Mouse (Mus musculus): ENCODE data around the gene Icam5. TPM values are rescaled to one million over a fixed set of nuclear protein-coding genes. Genes with fewer than 3 reads are reported as not detected.
A peak's percentile ranks its signal among the peaks of the same experiment; 100 is the strongest.
"Not testable (repeated sequence)": the region's sequence is repeated elsewhere in the genome, so short reads cannot be mapped to it uniquely, and the experiment has no call there.

The Icam5 gene
- polyA plus RNA-seq, 1 experiment: 0.34 TPM

GRCm38 (mm10) chr9:21043563-21043962 lies 11.7 kb downstream of the Icam5 start:
- TF ChIP-seq POLR2A (IDR thresholded peaks at IDR 0.05; ENCODE audit: low read depth, low read length) (no peak), CTCF (conservative IDR thresholded peaks at IDR 0.05; ENCODE audit: insufficient read depth, insufficient read length, low read depth, low read length) (no peak)
- no peak overlapping the region for H3K4me3 ChIP-seq (ENCODE audit: insufficient read depth, low read depth, low read length)
- no peaks in the 10 kb centered on the region for H3K27me3 ChIP-seq (replicated peaks; ENCODE audit: control insufficient read depth, insufficient read depth, low read length)
- 92% methylated on average over 4 of the region's 4 CpGs for WGBS
- DNase-seq: no peak
- H3K27ac ChIP-seq (ENCODE audit: insufficient read depth, low read depth, low read length): no peak overlapping the region
- H3K36me3 ChIP-seq (ENCODE audit: control insufficient read depth, insufficient read depth, low read length): no peaks in the 10 kb centered on the region
- H3K4me1 ChIP-seq (ENCODE audit: control insufficient read depth, insufficient read depth, low read length): no peaks in the 10 kb centered on the region

- not testable (repeated sequence) for H3K27ac ChIP-seq (ENCODE audit: insufficient read depth, low read depth, low read length); H3K36me3 ChIP-seq (ENCODE audit: control insufficient read depth, insufficient read depth, low read length); DNase-seq; H3K27me3 ChIP-seq (replicated peaks; ENCODE audit: control insufficient read depth, insufficient read depth, low read length); H3K4me3 ChIP-seq (ENCODE audit: insufficient read depth, low read depth, low read length); H3K4me1 ChIP-seq (ENCODE audit: control insufficient read depth, insufficient read depth, low read length)
- 74% methylated on average over 1 of the region's 1 CpGs for WGBS
These were observed 12.9 kb downstream of the Icam5 start for GRCm38 (mm10) chr9:21044785-21045184.

GRCm38 (mm10) chr9:21045235-21045634 lies 13.4 kb downstream of the Icam5 start:
- Histone ChIP-seq H3K27me3 (replicated peaks; ENCODE audit: control insufficient read depth, insufficient read depth, low read length) (no peaks in the 10 kb centered on the region), H3K36me3 (ENCODE audit: control insufficient read depth, insufficient read depth, low read length) (no peaks in the 10 kb centered on the region), H3K4me3 (ENCODE audit: insufficient read depth, low read depth, low read length) (no peak overlapping the region), H3K4me1 (ENCODE audit: control insufficient read depth, insufficient read depth, low read length) (no peaks in the 10 kb centered on the region), H3K27ac (ENCODE audit: insufficient read depth, low read depth, low read length) (no peak overlapping the region)
- no peak for TF ChIP-seq CTCF (conservative IDR thresholded peaks at IDR 0.05; ENCODE audit: insufficient read depth, insufficient read length, low read depth, low read length)
- TF ChIP-seq POLR2A (IDR thresholded peaks at IDR 0.05; ENCODE audit: low read depth, low read length): no peak
- 78% methylated on average over 3 of the region's 3 CpGs for WGBS
- no peak for DNase-seq

- no peaks in the 10 kb centered on the region for H3K27me3 ChIP-seq (replicated peaks; ENCODE audit: control insufficient read depth, insufficient read depth, low read length)
- no peak overlapping the region for H3K4me3 ChIP-seq (ENCODE audit: insufficient read depth, low read depth, low read length)
- H3K4me1 ChIP-seq (ENCODE audit: control insufficient read depth, insufficient read depth, low read length): no peaks in the 10 kb centered on the region
- no peak overlapping the region for H3K27ac ChIP-seq (ENCODE audit: insufficient read depth, low read depth, low read length)
- WGBS: 75% methylated on average over 10 of the region's 10 CpGs
- TF ChIP-seq POLR2A (IDR thresholded peaks at IDR 0.05; ENCODE audit: low read depth, low read length) (no peak), CTCF (conservative IDR thresholded peaks at IDR 0.05; ENCODE audit: insufficient read depth, insufficient read length, low read depth, low read length) (no peak)
- no peak for DNase-seq
- H3K36me3 ChIP-seq (ENCODE audit: control insufficient read depth, insufficient read depth, low read length): no peaks in the 10 kb centered on the region
These were observed 19.7 kb downstream of the Icam5 start for GRCm38 (mm10) chr9:21051578-21051977.

DNA sequence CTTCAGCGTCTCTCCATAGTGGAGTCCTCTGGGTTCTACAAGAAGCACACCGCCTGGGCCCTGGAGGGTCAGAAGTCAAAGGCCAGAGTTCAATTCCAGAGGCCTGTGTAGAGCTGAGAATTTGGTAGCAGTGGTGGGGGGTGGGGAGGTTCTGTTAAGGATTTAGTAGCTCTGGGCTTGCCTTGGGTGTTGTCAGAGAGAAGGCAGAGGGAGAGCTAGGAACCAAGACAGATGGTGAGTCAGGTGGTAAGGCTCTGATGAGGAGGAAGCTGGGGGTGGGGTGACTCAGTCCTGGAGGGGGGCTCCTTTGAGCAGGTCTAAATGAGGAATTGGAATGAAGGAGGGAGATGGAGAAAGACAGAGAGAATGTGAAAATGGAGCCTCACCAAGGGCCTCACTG lies 31.1 kb downstream of the Icam5 start:
- TF ChIP-seq POLR2A (IDR thresholded peaks at IDR 0.05; ENCODE audit: low read depth, low read length) (no peak), CTCF (conservative IDR thresholded peaks at IDR 0.05; ENCODE audit: insufficient read depth, insufficient read length, low read depth, low read length) (no peak)

GRCm38 (mm10) chr9:21067006-21067684 lies 35.3 kb downstream of the Icam5 start, which contains the start of gene Zglp1:
Gene Zglp1 (minus strand): TSS chr9:21067093.
- 88% methylated on average over 27 of the region's 27 CpGs for WGBS
- H3K4me3 ChIP-seq (ENCODE audit: insufficient read depth, low read depth, low read length): no peak within 1 kb of the TSS
- H3K36me3 ChIP-seq (ENCODE audit: control insufficient read depth, insufficient read depth, low read length): no peaks in the 10 kb centered on the region
- no peak within 1 kb of the TSS for H3K27ac ChIP-seq (ENCODE audit: insufficient read depth, low read depth, low read length)
- no peak for DNase-seq
- H3K27me3 ChIP-seq (replicated peaks; ENCODE audit: control insufficient read depth, insufficient read depth, low read length): no peaks in the 10 kb centered on the region
- H3K4me1 ChIP-seq (ENCODE audit: control insufficient read depth, insufficient read depth, low read length): no peaks in the 10 kb centered on the region
- TF ChIP-seq CTCF (conservative IDR thresholded peaks at IDR 0.05; ENCODE audit: insufficient read depth, insufficient read length, low read depth, low read length) (no peak), POLR2A (IDR thresholded peaks at IDR 0.05; ENCODE audit: low read depth, low read length) (no peak)

More for the DNA sequence above, 31.1 kb downstream of the Icam5 start:
- H3K27me3 ChIP-seq (replicated peaks; ENCODE audit: control insufficient read depth, insufficient read depth, low read length): no peaks in the 10 kb centered on the region
- H3K27ac ChIP-seq (ENCODE audit: insufficient read depth, low read depth, low read length): no peak overlapping the region
- WGBS: 81% methylated on average over 2 of the region's 2 CpGs
- H3K4me3 ChIP-seq (ENCODE audit: insufficient read depth, low read depth, low read length): no peak overlapping the region
- no peaks in the 10 kb centered on the region for H3K36me3 ChIP-seq (ENCODE audit: control insufficient read depth, insufficient read depth, low read length)
- no peak for DNase-seq
- H3K4me1 ChIP-seq (ENCODE audit: control insufficient read depth, insufficient read depth, low read length): no peaks in the 10 kb centered on the region

DNA sequence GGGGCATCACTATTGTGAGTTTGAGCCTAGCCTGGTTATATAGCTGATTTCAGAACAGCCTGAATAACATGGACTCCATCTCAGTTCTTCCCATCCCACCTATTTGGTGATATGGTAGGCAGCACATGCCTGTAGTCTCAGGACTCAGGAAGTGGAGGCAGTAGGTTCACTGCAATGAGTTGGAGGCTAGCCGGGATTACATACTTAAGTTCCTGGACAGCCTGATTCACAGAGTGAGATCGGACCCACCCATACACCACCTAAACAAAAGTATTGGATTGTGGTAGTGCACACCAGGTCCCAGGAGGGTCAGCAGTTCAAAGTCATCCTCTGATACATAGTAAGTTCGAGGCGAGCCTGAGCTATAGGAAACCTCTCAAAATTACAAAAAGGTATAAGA lies 40.8 kb downstream of the Icam5 start:
- Histone ChIP-seq H3K27me3 (replicated peaks; ENCODE audit: control insufficient read depth, insufficient read depth, low read length) (no peaks in the 10 kb centered on the region), H3K4me3 (ENCODE audit: insufficient read depth, low read depth, low read length) (peak overlapping the region; percentile 85), H3K36me3 (ENCODE audit: control insufficient read depth, insufficient read depth, low read length) (no peaks in the 10 kb centered on the region), H3K27ac (ENCODE audit: insufficient read depth, low read depth, low read length) (no peak overlapping the region), H3K4me1 (ENCODE audit: control insufficient read depth, insufficient read depth, low read length) (peaks cover 4% of the 10 kb centered on the region; the same call in 1 of the 2 replicates)
- WGBS: 8% methylated on average over 4 of the region's 4 CpGs
- TF ChIP-seq POLR2A (IDR thresholded peaks at IDR 0.05; ENCODE audit: low read depth, low read length) (no peak), CTCF (conservative IDR thresholded peaks at IDR 0.05; ENCODE audit: insufficient read depth, insufficient read length, low read depth, low read length) (no peak)
- no peak for DNase-seq
